Mouse (Mus musculus) hindbrain, embryonic 14.5 days (tissue): Measurements from ENCODE around the gene Gm49387. TPM values are rescaled to one million over a fixed set of nuclear protein-coding genes. Genes with fewer than 3 reads are reported as not detected.

Source experiments
- ATAC-seq: fragments of 200-750 bp; cut with Nextera tagmentation; 2 replicates; pipeline ENCODE4 v1.8.0; 2017; ENCODE audit warnings: moderate number of reproducible peaks, mild to moderate bottlenecking, moderate TSS enrichment, moderate library complexity; ENCODE audit not compliant: low FRiP score
- DNase-seq: peaks from one replicate; pipeline ENCODE4 v3.0.0-alpha.2; 2015; ENCODE audit warnings: low spot score
- H3K27ac ChIP-seq: fragments of 300-500 bp; sonication (generic); 2 replicates; pipeline ENCODE4 v1.5.1; 2014; ENCODE audit warnings: mild to moderate bottlenecking, moderate library complexity
- H3K27me3 ChIP-seq: fragments of 300-500 bp; sonication (generic); 2 replicates; pipeline ENCODE4 v1.6.1; 2014; ENCODE audit warnings: mild to moderate bottlenecking, low read length, mixed read lengths; ENCODE audit not compliant: control insufficient read depth, insufficient read depth
- H3K36me3 ChIP-seq: fragments of 300-500 bp; sonication (generic); replicated peaks from 2 replicates; pipeline ENCODE4 v1.6.1; 2014; ENCODE audit not compliant: control insufficient read depth, insufficient read depth
- H3K4me1 ChIP-seq: fragments of 300-500 bp; sonication (generic); replicated peaks from 2 replicates; pipeline ENCODE4 v1.6.1; 2014; ENCODE audit warnings: antibody characterized with exemption, low read length, mixed read lengths; ENCODE audit not compliant: control insufficient read depth, insufficient read depth
- H3K4me2 ChIP-seq: fragments of 300-500 bp; sonication (generic); replicated peaks from 2 replicates; pipeline ENCODE4 v1.6.1; 2014; ENCODE audit warnings: mild to moderate bottlenecking, moderate library complexity
- H3K4me3 ChIP-seq: fragments of 300-500 bp; sonication (generic); replicated peaks from 2 replicates; pipeline ENCODE4 v1.5.1; 2014; ENCODE audit warnings: mild to moderate bottlenecking, low read length
- H3K9ac ChIP-seq: fragments of 300-500 bp; sonication (generic); 2 replicates; pipeline ENCODE4 v1.6.1; 2014
- H3K9me3 ChIP-seq: fragments of 300-500 bp; sonication (generic); 2 replicates; pipeline ENCODE4 v1.6.1; 2016; ENCODE audit warnings: low read length; ENCODE audit not compliant: control insufficient read depth
- WGBS: fragments of 180-500 bp; shearing (Covaris S2); extraction: QIAGEN DNeasy Blood & Tissue Kit; methylation state at CpG from one replicate; pipeline ENCODE4 v1.1.7; 2014; 5-methylcytosine and 5-hydroxymethylcytosine counted together
- polyA plus RNA-seq: library from polyadenylated mRNA; unstranded; fragments of >200 nt; fragmentation: Nextera tagmentation; extraction: Ambion mirVana; gene quantifications from 2 replicates; pipeline ENCODE4 v1.2.1, GENCODE M21; 2014

The Gm49387 gene
- polyA plus RNA-seq, 1 experiment from 2014 or later: not detected

- H3K9ac ChIP-seq: no peak overlapping the region
- peak; percentile 58 for ATAC-seq
These were observed 29.2 kb upstream of the Gm49387 start for GRCm38 (mm10) chr14:31669642-31670490.

GRCm38 (mm10) chr14:31669161-31669611 is 28.5 kb upstream of the Gm49387 start:
- Histone ChIP-seq H3K27ac (peak overlapping the region; percentile 55), H3K9ac (no peak overlapping the region), H3K4me3 (no peak overlapping the region), H3K4me2 (no peak overlapping the region), H3K9me3 (no peaks in the 10 kb centered on the region), H3K27me3 (no peaks in the 10 kb centered on the region), H3K4me1 (peaks cover 24% of the 10 kb centered on the region), H3K36me3 (no peaks in the 10 kb centered on the region)
- ATAC-seq (peak; percentile 26; the same call in 1 of the 2 replicates), DNase-seq (no peak)
- WGBS: 38% methylated on average over 13 of the region's 13 CpGs

More at GRCm38 (mm10) chr14:31669642-31670490, 29.2 kb upstream of the Gm49387 start:
- Histone ChIP-seq H3K36me3 (no peaks in the 10 kb centered on the region), H3K27me3 (no peaks in the 10 kb centered on the region), H3K27ac (peak overlapping the region; percentile 55), H3K9me3 (no peaks in the 10 kb centered on the region), H3K4me1 (peaks cover 18% of the 10 kb centered on the region), H3K4me2 (no peak overlapping the region), H3K4me3 (no peak overlapping the region)
- DNase-seq: peak; percentile 30
- WGBS: 48% methylated on average over 15 of the region's 15 CpGs

- Histone ChIP-seq H3K9ac (no peak overlapping the region), H3K27ac (0 out of 2 replicates have a peak overlapping the region, but pooled peaks have one; percentile 9), H3K27me3 (no peaks in the 10 kb centered on the region), H3K4me3 (no peak overlapping the region), H3K4me2 (no peak overlapping the region), H3K36me3 (no peaks in the 10 kb centered on the region), H3K4me1 (peaks cover 31% of the 10 kb centered on the region), H3K9me3 (no peaks in the 10 kb centered on the region)
- no peak for DNase-seq
- ATAC-seq: no peak
- 79% methylated on average over 13 of the region's 13 CpGs for WGBS
These were observed 27.6 kb upstream of the Gm49387 start for GRCm38 (mm10) chr14:31668326-31668725.

GRCm38 (mm10) chr14:31667741-31668140 is 27.1 kb upstream of the Gm49387 start:
- Histone ChIP-seq H3K36me3 (no peaks in the 10 kb centered on the region), H3K27ac (no peak overlapping the region), H3K4me2 (no peak overlapping the region), H3K27me3 (no peaks in the 10 kb centered on the region), H3K9me3 (no peaks in the 10 kb centered on the region), H3K4me1 (peaks cover 37% of the 10 kb centered on the region), H3K9ac (no peak overlapping the region), H3K4me3 (no peak overlapping the region)
- no peak for ATAC-seq
- DNase-seq: no peak
- WGBS: 93% methylated on average over 6 of the region's 6 CpGs

- Histone ChIP-seq H3K9me3 (no peaks in the 10 kb centered on the region), H3K9ac (no peak overlapping the region), H3K27me3 (no peaks in the 10 kb centered on the region), H3K36me3 (no peaks in the 10 kb centered on the region), H3K4me2 (no peak overlapping the region), H3K4me3 (no peak overlapping the region), H3K4me1 (peaks cover 43% of the 10 kb centered on the region), H3K27ac (no peak overlapping the region)
- ATAC-seq (no peak), DNase-seq (no peak)
- 96% methylated on average over 28 of the region's 28 CpGs for WGBS
These were observed 26.4 kb upstream of the Gm49387 start for GRCm38 (mm10) chr14:31666931-31667705.

- DNase-seq: no peak
- H3K27ac ChIP-seq: 0 out of 2 replicates have a peak overlapping the region, but pooled peaks have one; percentile 27
- peaks cover 50% of the 10 kb centered on the region for H3K4me1 ChIP-seq
- H3K9me3 ChIP-seq: no peaks in the 10 kb centered on the region
- no peak overlapping the region for H3K4me3 ChIP-seq
- H3K9ac ChIP-seq: no peak overlapping the region
- 75% methylated on average over 4 of the region's 4 CpGs for WGBS
- H3K4me2 ChIP-seq: no peak overlapping the region
- H3K27me3 ChIP-seq: no peaks in the 10 kb centered on the region
- no peak for ATAC-seq
- H3K36me3 ChIP-seq: no peaks in the 10 kb centered on the region
These were observed 24.9 kb upstream of the Gm49387 start for GRCm38 (mm10) chr14:31665566-31665940.

- Histone ChIP-seq H3K36me3 (no peaks in the 10 kb centered on the region), H3K4me1 (peaks cover 55% of the 10 kb centered on the region), H3K27ac (0 out of 2 replicates have a peak overlapping the region, but pooled peaks have one; percentile 27), H3K4me2 (no peak overlapping the region), H3K4me3 (no peak overlapping the region), H3K9me3 (no peaks in the 10 kb centered on the region), H3K9ac (no peak overlapping the region), H3K27me3 (no peaks in the 10 kb centered on the region)
- DNase-seq: no peak
- 67% methylated on average over 12 of the region's 12 CpGs for WGBS
- no peak for ATAC-seq
These were observed 24.4 kb upstream of the Gm49387 start for GRCm38 (mm10) chr14:31664903-31665565.

- Histone ChIP-seq H3K9me3 (no peaks in the 10 kb centered on the region), H3K27ac (peak overlapping the region; percentile 96), H3K9ac (no peak overlapping the region), H3K27me3 (no peaks in the 10 kb centered on the region), H3K36me3 (no peaks in the 10 kb centered on the region), H3K4me2 (no peak overlapping the region), H3K4me1 (peaks cover 54% of the 10 kb centered on the region), H3K4me3 (no peak overlapping the region)
- ATAC-seq (no peak), DNase-seq (no peak)
- 51% methylated on average over 18 of the region's 18 CpGs for WGBS
These were observed 23.6 kb upstream of the Gm49387 start for GRCm38 (mm10) chr14:31664100-31664902.
